ENCODE assay signal across 24 mouse cellular contexts in genomic region chr3:4544730-4545129, GRCm38 (mm10).
DNase-seq lines count a peak whose midpoint lies in the region; ATAC-seq and TF ChIP-seq lines count a peak whose summit lies in the region.
"Had no signal": no experiment of that assay in that cellular context is flagged by ENCODE, and none has a peak within 500 bp of the region (broad histone marks: within the 10 kb centered on the region; RNA-seq: fewer than 3 reads in every experiment).

No protein-coding gene starts in this region.

- no peaks in the 10 kb centered on the region for H3K36me3 ChIP-seq in forebrain, embryonic 10.5 days (replicated peaks)
- H3K36me3 ChIP-seq in forebrain, postnatal 0 days (ENCODE audit: insufficient read depth): no peaks in the 10 kb centered on the region
- H3K36me3 ChIP-seq in heart, embryonic 10.5 days: no peaks in the 10 kb centered on the region
- no peaks in the 10 kb centered on the region for H3K36me3 ChIP-seq in heart, embryonic 11.5 days (ENCODE audit: control insufficient read depth, insufficient read depth, low read length)
- no peaks in the 10 kb centered on the region for H3K36me3 ChIP-seq in midbrain, embryonic 10.5 days
- H3K36me3 ChIP-seq in midbrain, embryonic 15.5 days (replicated peaks): no peaks in the 10 kb centered on the region
- H3K36me3 ChIP-seq: embryonic facial prominence, embryonic 15.5 days; G1E; heart, embryonic 13.5 days; intestine, embryonic 15.5 days had no signal

- DNase-seq in forebrain, embryonic 10.5 days (ENCODE audit: extremely low spot score, low spot score): no peak
- no peak for DNase-seq in forebrain, postnatal 0 days
- DNase-seq in heart, embryonic 10.5 days (ENCODE audit: low spot score): peak; percentile 69
- no peak for DNase-seq in midbrain, embryonic 10.5 days (ENCODE audit: low spot score)
- peak; percentile 21 for DNase-seq in brain, embryonic 14.5 days (ENCODE audit: low read depth)
- DNase-seq: adrenal gland, adult 8-10 months; adrenal gland, postnatal 36 days; B cell, adult 2 months; cerebellum, adult 11 months; cerebellum, adult 8-10 months; cerebellum, postnatal 14 days; embryo, embryonic 11 days; gastrocnemius, postnatal 10 days; heart, adult 2 months; heart, postnatal 4 days; kidney, adult 18-20 months had no signal

- H3K4me2 ChIP-seq in forebrain, postnatal 0 days (ENCODE audit: low read depth): no peak overlapping the region
- no peak overlapping the region for H3K4me2 ChIP-seq in heart, embryonic 11.5 days
- no peak overlapping the region for H3K4me2 ChIP-seq in midbrain, embryonic 15.5 days
- H3K4me2 ChIP-seq: embryonic facial prominence, embryonic 15.5 days; heart, embryonic 13.5 days; intestine, embryonic 15.5 days had no signal

- no peak for TF ChIP-seq POLR2A in brain, embryonic 14.5 days (IDR thresholded peaks at IDR 0.05; ENCODE audit: borderline replicate concordance, extremely low read depth, insufficient read depth, insufficient read length, poor library complexity, severe bottlenecking)

- no peak for ATAC-seq in forebrain, postnatal 0 days
- ATAC-seq in heart, embryonic 11.5 days (replicated peaks; ENCODE audit: insufficient number of reproducible peaks, low FRiP score, low TSS enrichment): no peak
- ATAC-seq in midbrain, embryonic 15.5 days (replicated peaks): no peak
- ATAC-seq: CD4-positive, CD25-positive, alpha-beta regulatory T cell, adult 4 months; intestine, embryonic 15.5 days had no signal

- H3K4me3 ChIP-seq in forebrain, embryonic 10.5 days: no peak overlapping the region
- no peak overlapping the region for H3K4me3 ChIP-seq in forebrain, postnatal 0 days (ENCODE audit: low read depth, low read length)
- no peak overlapping the region for H3K4me3 ChIP-seq in heart, embryonic 10.5 days
- no peak overlapping the region for H3K4me3 ChIP-seq in heart, embryonic 11.5 days (ENCODE audit: low read depth, low read length)
- H3K4me3 ChIP-seq in midbrain, embryonic 10.5 days: no peak overlapping the region
- H3K4me3 ChIP-seq in midbrain, embryonic 15.5 days: no peak overlapping the region
- H3K4me3 ChIP-seq: embryonic facial prominence, embryonic 15.5 days; erythroblast, embryonic 14.5 days; heart, adult 2 months; heart, embryonic 13.5 days; intestine, embryonic 15.5 days had no signal

- peak overlapping the region; percentile 75 for H3K27ac ChIP-seq in forebrain, embryonic 10.5 days
- no peak overlapping the region for H3K27ac ChIP-seq in forebrain, postnatal 0 days (ENCODE audit: low read depth, low read length)
- H3K27ac ChIP-seq in heart, embryonic 10.5 days: no peak overlapping the region
- no peak overlapping the region for H3K27ac ChIP-seq in heart, embryonic 11.5 days (ENCODE audit: low read depth, low read length)
- H3K27ac ChIP-seq in midbrain, embryonic 10.5 days (replicated peaks): peak overlapping the region; percentile 50; the same call in 1 of the 2 replicates
- H3K27ac ChIP-seq in midbrain, embryonic 15.5 days: no peak overlapping the region
- H3K27ac ChIP-seq: embryonic facial prominence, embryonic 15.5 days; heart, adult 2 months; heart, embryonic 13.5 days; intestine, embryonic 15.5 days had no signal

- H3K4me1 ChIP-seq in forebrain, embryonic 10.5 days: peaks cover 15% of the 10 kb centered on the region
- no peaks in the 10 kb centered on the region for H3K4me1 ChIP-seq in forebrain, postnatal 0 days (ENCODE audit: insufficient read depth)
- H3K4me1 ChIP-seq in heart, embryonic 10.5 days: no peaks in the 10 kb centered on the region
- H3K4me1 ChIP-seq in heart, embryonic 11.5 days (ENCODE audit: control insufficient read depth, insufficient read depth, low read length): no peaks in the 10 kb centered on the region
- peaks cover 8% of the 10 kb centered on the region for H3K4me1 ChIP-seq in midbrain, embryonic 10.5 days
- H3K4me1 ChIP-seq in midbrain, embryonic 15.5 days: 0 out of 2 replicates have a peak, but pooled peaks cover 5% of the 10 kb centered on the region
- H3K4me1 ChIP-seq: embryonic facial prominence, embryonic 15.5 days; heart, embryonic 13.5 days; intestine, embryonic 15.5 days had no signal

- no peak overlapping the region for H3K9ac ChIP-seq in forebrain, postnatal 0 days
- H3K9ac ChIP-seq in heart, embryonic 11.5 days (ENCODE audit: low read depth, low read length): no peak overlapping the region
- H3K9ac ChIP-seq in midbrain, embryonic 15.5 days: no peak overlapping the region
- H3K9ac ChIP-seq: embryonic facial prominence, embryonic 15.5 days; heart, embryonic 13.5 days; intestine, embryonic 15.5 days had no signal

- H3K9me3 ChIP-seq in forebrain, embryonic 10.5 days: no peaks in the 10 kb centered on the region
- H3K9me3 ChIP-seq in forebrain, postnatal 0 days (ENCODE audit: low read length): no peaks in the 10 kb centered on the region
- H3K9me3 ChIP-seq in heart, embryonic 10.5 days: no peaks in the 10 kb centered on the region
- no peaks in the 10 kb centered on the region for H3K9me3 ChIP-seq in heart, embryonic 11.5 days (replicated peaks; ENCODE audit: control insufficient read depth, low read length)
- H3K9me3 ChIP-seq in midbrain, embryonic 10.5 days (replicated peaks): no peaks in the 10 kb centered on the region; the same call in 1 of the 2 replicates
- no peaks in the 10 kb centered on the region for H3K9me3 ChIP-seq in midbrain, embryonic 15.5 days
- H3K9me3 ChIP-seq: embryonic facial prominence, embryonic 15.5 days; G1E; heart, embryonic 13.5 days; intestine, embryonic 15.5 days had no signal

- WGBS in forebrain, embryonic 10.5 days: 91% methylated on average over 5 of the region's 5 CpGs
- 66% methylated on average over 5 of the region's 5 CpGs for WGBS in forebrain, postnatal 0 days
- 80% methylated on average over 5 of the region's 5 CpGs for WGBS in heart, embryonic 10.5 days
- 79% methylated on average over 5 of the region's 5 CpGs for WGBS in heart, embryonic 11.5 days (ENCODE audit: insufficient replicate concordance)
- 88% methylated on average over 5 of the region's 5 CpGs for WGBS in midbrain, embryonic 10.5 days
- 82% methylated on average over 5 of the region's 5 CpGs for WGBS in midbrain, embryonic 15.5 days

- no peaks in the 10 kb centered on the region for H3K27me3 ChIP-seq in forebrain, embryonic 10.5 days (ENCODE audit: poor library complexity, severe bottlenecking)
- H3K27me3 ChIP-seq in forebrain, postnatal 0 days (ENCODE audit: insufficient read depth, low read length): no peaks in the 10 kb centered on the region
- H3K27me3 ChIP-seq in heart, embryonic 10.5 days (ENCODE audit: insufficient read depth, poor library complexity, severe bottlenecking): no peaks in the 10 kb centered on the region
- H3K27me3 ChIP-seq in heart, embryonic 11.5 days (ENCODE audit: control insufficient read depth, insufficient read depth, low read length): no peaks in the 10 kb centered on the region
- no peaks in the 10 kb centered on the region for H3K27me3 ChIP-seq in midbrain, embryonic 10.5 days (ENCODE audit: low read depth, poor library complexity, severe bottlenecking)
- H3K27me3 ChIP-seq in midbrain, embryonic 15.5 days (replicated peaks): no peaks in the 10 kb centered on the region
- H3K27me3 ChIP-seq: embryonic facial prominence, embryonic 15.5 days; heart, embryonic 13.5 days; intestine, embryonic 15.5 days had no signal

- no peak for TF ChIP-seq CTCF in forebrain, postnatal 0 days (IDR thresholded peaks at IDR 0.05; ENCODE audit: low read depth)
- no peak for TF ChIP-seq CTCF in brain, embryonic 14.5 days (IDR thresholded peaks at IDR 0.05; ENCODE audit: borderline replicate concordance, extremely low read depth, insufficient read depth, insufficient read length)

Comparison
In these comparisons a context has a peak if more than half of its experiments do, and no peak if none do; other contexts are left out.
1. H3K27ac ChIP-seq: peak in forebrain, embryonic 10.5 days (single experiment) and midbrain, embryonic 10.5 days (single experiment); none in forebrain, postnatal 0 days (single experiment), heart, embryonic 10.5 days (single experiment), heart, embryonic 11.5 days (single experiment) and midbrain, embryonic 15.5 days (single experiment).
2. DNase-seq: peak in heart, embryonic 10.5 days (single experiment) and brain, embryonic 14.5 days (single experiment); none in forebrain, embryonic 10.5 days (single experiment), forebrain, postnatal 0 days (single experiment) and midbrain, embryonic 10.5 days (single experiment).